Mouse (Mus musculus): Measurements from ENCODE around the gene Mrpl45.

The Mrpl45 gene

GRCm38 (mm10) chr11:97285852-97286775, 29.4 kb upstream of the Mrpl45 start:
- CTCF ChIA-PET, result interaction anchor here in 3 of 4 experiments (0.6 to 1.2 kb wide), 5 partner anchors 11 to 1056 kb away, joined by 3 to 6 read pairs (median 5); no protein-coding TSS in a partner anchor
- POLR2A ChIA-PET, result interaction anchor here (0.6 to 23.3 kb wide), 17 partner anchors 8 to 308 kb away, joined by 3 to 489 read pairs (median 3); partner anchors contain the start of genes Mrpl45 (in 2 of the 4) and Kpnb1 (in 1 of the 4)

- ChIA-PET POLR2A (interaction anchor here in 3 of 4 experiments (0.6 to 23.3 kb wide), 14 partner anchors 8 to 309 kb away, joined by 3 to 489 read pairs (median 3); partner anchors contain the start of genes Mrpl45 (in 2 of the 3), Kpnb1 (in 1 of the 3) and Npepps (in 1 of the 3)), CTCF (interaction anchor here in 2 of 4 experiments (0.6 to 0.7 kb wide), 2 partner anchors 36 to 41 kb away, joined by 3 to 10 read pairs; no protein-coding TSS in a partner anchor)
Observed at GRCm38 (mm10) chr11:97286973-97287372, 28.5 kb upstream of the Mrpl45 start.

- ChIA-PET POLR2A (interaction anchor here in 3 of 4 experiments (0.5 to 23.3 kb wide), 17 partner anchors 8 to 310 kb away, joined by 3 to 489 read pairs (median 4); partner anchors contain the start of genes Mrpl45 (in 2 of the 3), Kpnb1 (in 1 of the 3) and Npepps (in 1 of the 3)), CTCF (interaction anchor here in 2 of 4 experiments (0.6 to 2.3 kb wide), 3 partner anchors 14 to 40 kb away, joined by 3 to 10 read pairs (median 8); no protein-coding TSS in a partner anchor)
Observed at GRCm38 (mm10) chr11:97287643-97288042, 27.9 kb upstream of the Mrpl45 start.

GRCm38 (mm10) chr11:97289276-97290230, 26.0 kb upstream of the Mrpl45 start:
- POLR2A ChIA-PET, result interaction anchor here (0.5 to 23.3 kb wide), 40 partner anchors 8 to 1549 kb away, joined by 3 to 489 read pairs (median 4); partner anchors contain the start of genes Mrpl45 (in 2 of the 4), Npepps (in 2 of the 4), Cdk5rap3 (in 1 of the 4) and Socs7 (in 1 of the 4)
- CTCF ChIA-PET, result interaction anchor here (0.6 to 2.3 kb wide), 7 partner anchors 9 to 652 kb away, joined by 3 to 9 read pairs (median 4); no protein-coding TSS in a partner anchor

- POLR2A ChIA-PET, result interaction anchor here (0.6 to 23.3 kb wide), 23 partner anchors 10 to 406 kb away, joined by 3 to 489 read pairs (median 4); partner anchors contain the start of genes Mrpl45 (in 2 of the 4) and Npepps (in 1 of the 4)
- CTCF ChIA-PET, result interaction anchor here (0.6 to 1.5 kb wide), 9 partner anchors 9 to 420 kb away, joined by 3 to 6 read pairs (median 3); no protein-coding TSS in a partner anchor
Observed at GRCm38 (mm10) chr11:97292731-97293130, 22.8 kb upstream of the Mrpl45 start.

- CTCF ChIA-PET, result interaction anchor here in 3 of 4 experiments (0.7 to 1.7 kb wide), 10 partner anchors 9 to 365 kb away, joined by 3 to 9 read pairs (median 4); no protein-coding TSS in a partner anchor
Observed at GRCm38 (mm10) chr11:97296542-97296941, 19.0 kb upstream of the Mrpl45 start.

GRCm38 (mm10) chr11:97299939-97300338, 15.6 kb upstream of the Mrpl45 start:
- ChIA-PET CTCF (interaction anchor here in 1 of 4 experiments (1.2 kb wide), 1 partner anchor 103 kb away, joined by 7 read pairs; no protein-coding TSS in a partner anchor), POLR2A (interaction anchor here in 2 of 4 experiments (0.6 to 23.3 kb wide), 10 partner anchors 7 to 301 kb away, joined by 3 to 489 read pairs (median 14); partner anchors contain the start of gene Mrpl45 (in 2 of the 2))

More at GRCm38 (mm10) chr11:97296542-97296941, 19.0 kb upstream of the Mrpl45 start:
- POLR2A ChIA-PET, result interaction anchor here (0.5 to 23.3 kb wide), 15 partner anchors 4 to 182 kb away, joined by 3 to 489 read pairs (median 6); partner anchors contain the start of genes Mrpl45 (in 2 of the 4), Kpnb1 (in 1 of the 4) and Tbx21 (in 1 of the 4)

GRCm38 (mm10) chr11:97301406-97301805, 14.1 kb upstream of the Mrpl45 start:
- CTCF ChIA-PET, result interaction anchor here (0.6 to 3.1 kb wide), 7 partner anchors 8 to 230 kb away, joined by 3 to 10 read pairs (median 6); no protein-coding TSS in a partner anchor
- POLR2A ChIA-PET, result interaction anchor here (0.6 to 23.3 kb wide), 19 partner anchors 5 to 685 kb away, joined by 3 to 489 read pairs (median 3); partner anchors contain the start of genes Mrpl45 (in 3 of the 4) and Plxdc1 (in 1 of the 4)

GRCm38 (mm10) chr11:97302231-97302781, 13.2 kb upstream of the Mrpl45 start:
- POLR2A ChIA-PET, result interaction anchor here (0.6 to 23.3 kb wide), 30 partner anchors 4 to 961 kb away, joined by 3 to 489 read pairs (median 3); partner anchors contain the start of genes Mrpl45 (in 3 of the 4) and Npepps (in 1 of the 4)
- CTCF ChIA-PET, result interaction anchor here (0.6 to 3.1 kb wide), 12 partner anchors 8 to 340 kb away, joined by 3 to 10 read pairs (median 4); partner anchors contain the start of gene Mrpl45 (in 1 of the 4)

- ChIA-PET POLR2A (interaction anchor here in 2 of 4 experiments (0.7 to 23.3 kb wide), 12 partner anchors 2 to 178 kb away, joined by 3 to 489 read pairs (median 4); partner anchors contain the start of genes Mrpl45 (in 1 of the 2) and Npepps (in 1 of the 2)), CTCF (interaction anchor here in 1 of 4 experiments (0.6 to 1.3 kb wide), 3 partner anchors 10 to 241 kb away, joined by 3 read pairs; no protein-coding TSS in a partner anchor)
Observed at GRCm38 (mm10) chr11:97304631-97305030, 10.9 kb upstream of the Mrpl45 start.

- CTCF ChIA-PET, result interaction anchor here in 2 of 4 experiments (0.6 to 0.9 kb wide), 2 partner anchors 38 to 280 kb away, joined by 3 to 5 read pairs; no protein-coding TSS in a partner anchor
- POLR2A ChIA-PET, result interaction anchor here (0.5 to 19.9 kb wide), 16 partner anchors 8 to 1025 kb away, joined by 3 to 489 read pairs (median 4); partner anchors contain the start of gene Mrpl45 (in 2 of the 4)
Observed at GRCm38 (mm10) chr11:97307294-97308069, 8.0 kb upstream of the Mrpl45 start.

GRCm38 (mm10) chr11:97308806-97309450, 6.6 kb upstream of the Mrpl45 start:
- CTCF ChIA-PET, result interaction anchor here (0.6 to 2.4 kb wide), 11 partner anchors 11 to 392 kb away, joined by 3 to 12 read pairs (median 6); partner anchors contain the start of gene Cdk5rap3 (in 1 of the 4)
- POLR2A ChIA-PET, result interaction anchor here (0.5 to 19.9 kb wide), 43 partner anchors 8 to 1728 kb away, joined by 3 to 489 read pairs (median 8); partner anchors contain the start of genes Npepps (in 2 of the 4), Arhgap23 (in 1 of the 4), Kpnb1 (in 1 of the 4) and Psmb3 (in 1 of the 4)

GRCm38 (mm10) chr11:97309451-97309836, 6.1 kb upstream of the Mrpl45 start:
- ChIA-PET POLR2A (interaction anchor here (0.5 to 19.9 kb wide), 71 partner anchors 8 to 1729 kb away, joined by 3 to 489 read pairs (median 6); partner anchors contain the start of genes Npepps (in 2 of the 4), Arhgap23 (in 1 of the 4), Kpnb1 (in 1 of the 4) and Phb (in 1 of the 4)), CTCF (interaction anchor here (0.6 to 2.4 kb wide), 30 partner anchors 8 to 746 kb away, joined by 3 to 16 read pairs (median 5); partner anchors contain the start of genes Cdk5rap3 (in 1 of the 4) and Npepps (in 1 of the 4))
